Mouse (Mus musculus): ENCODE results near the gene Ccdc170. TPM values are rescaled to one million over a fixed set of nuclear protein-coding genes. Genes with fewer than 3 reads are reported as not detected.

Gene Ccdc170
- polyA plus RNA-seq, 1 experiment from 2014 or later = 0.07 TPM

DNA sequence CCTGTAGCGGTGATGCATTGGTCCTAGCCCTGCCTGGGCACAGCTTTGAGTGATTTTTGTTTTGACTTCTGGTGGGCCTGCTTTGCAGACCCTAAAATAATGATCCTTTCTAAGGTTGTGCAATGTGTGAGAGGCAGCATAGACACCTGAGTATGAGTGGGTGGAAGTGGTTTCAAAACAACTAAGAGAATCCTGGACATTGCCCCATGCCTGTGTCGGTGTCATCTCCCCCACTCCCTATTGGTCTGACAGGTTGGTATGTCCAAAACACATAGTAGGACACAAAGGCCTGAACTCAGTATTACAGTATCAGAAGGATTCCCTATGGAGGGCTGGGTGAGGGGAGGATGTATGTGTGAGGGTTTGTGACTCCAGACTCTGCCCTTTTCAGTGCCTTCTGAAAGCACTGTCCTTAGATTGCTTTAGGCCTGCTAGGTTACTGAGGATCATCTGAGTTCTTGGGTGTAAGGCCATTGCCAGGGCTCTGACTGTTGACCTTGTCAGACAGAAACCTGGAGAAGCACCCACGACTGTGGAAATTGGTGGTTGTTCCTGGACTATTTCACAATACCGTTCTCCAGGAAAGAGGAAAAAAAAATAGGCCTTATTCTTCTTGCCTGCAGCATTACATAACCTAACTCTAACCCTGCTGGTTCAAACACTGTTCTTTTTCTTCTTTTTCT, 122.4 kb downstream of the Ccdc170 start:
- Histone ChIP-seq H3K27me3 (replicated peaks) (no peaks in the 10 kb centered on the region), H3K36me3 (no peaks in the 10 kb centered on the region), H3K9me3 (replicated peaks) (no peaks in the 10 kb centered on the region), H3K27ac (no peak overlapping the region), H3K4me3 (no peak overlapping the region), H3K4me1 (no peaks in the 10 kb centered on the region), H3K4me2 (no peak overlapping the region), H3K9ac (no peak overlapping the region)
- ATAC-seq = no peak
- 66% methylated on average over 4 of the region's 4 CpGs for WGBS (ENCODE audit: insufficient replicate concordance)

DNA sequence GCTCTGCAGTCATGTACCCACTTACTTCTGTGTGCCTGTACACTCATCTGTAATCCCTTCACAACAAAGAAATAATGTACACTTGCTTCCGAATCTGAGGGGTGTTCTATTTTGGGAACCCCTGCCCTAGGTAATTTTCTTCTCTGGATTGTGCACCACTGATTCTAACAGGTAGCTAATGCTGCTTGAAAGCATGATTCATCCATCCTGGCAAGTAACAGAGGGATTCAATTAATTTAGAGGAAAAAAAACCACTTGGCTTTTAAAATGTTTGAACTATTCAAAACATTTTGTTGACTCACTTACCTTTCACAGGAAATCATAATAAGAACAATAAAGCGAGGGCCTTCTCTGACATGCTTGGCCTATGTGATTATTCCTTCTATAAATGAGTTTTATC, 127.9 kb downstream of the Ccdc170 start:
- ATAC-seq = no peak
- Histone ChIP-seq H3K36me3 (no peaks in the 10 kb centered on the region), H3K9me3 (replicated peaks) (no peaks in the 10 kb centered on the region), H3K4me2 (no peak overlapping the region), H3K4me1 (no peaks in the 10 kb centered on the region), H3K27ac (no peak overlapping the region), H3K9ac (no peak overlapping the region), H3K4me3 (no peak overlapping the region), H3K27me3 (replicated peaks) (no peaks in the 10 kb centered on the region)
- 53% methylated on average over 2 of the region's 2 CpGs for WGBS (ENCODE audit: insufficient replicate concordance)

DNA sequence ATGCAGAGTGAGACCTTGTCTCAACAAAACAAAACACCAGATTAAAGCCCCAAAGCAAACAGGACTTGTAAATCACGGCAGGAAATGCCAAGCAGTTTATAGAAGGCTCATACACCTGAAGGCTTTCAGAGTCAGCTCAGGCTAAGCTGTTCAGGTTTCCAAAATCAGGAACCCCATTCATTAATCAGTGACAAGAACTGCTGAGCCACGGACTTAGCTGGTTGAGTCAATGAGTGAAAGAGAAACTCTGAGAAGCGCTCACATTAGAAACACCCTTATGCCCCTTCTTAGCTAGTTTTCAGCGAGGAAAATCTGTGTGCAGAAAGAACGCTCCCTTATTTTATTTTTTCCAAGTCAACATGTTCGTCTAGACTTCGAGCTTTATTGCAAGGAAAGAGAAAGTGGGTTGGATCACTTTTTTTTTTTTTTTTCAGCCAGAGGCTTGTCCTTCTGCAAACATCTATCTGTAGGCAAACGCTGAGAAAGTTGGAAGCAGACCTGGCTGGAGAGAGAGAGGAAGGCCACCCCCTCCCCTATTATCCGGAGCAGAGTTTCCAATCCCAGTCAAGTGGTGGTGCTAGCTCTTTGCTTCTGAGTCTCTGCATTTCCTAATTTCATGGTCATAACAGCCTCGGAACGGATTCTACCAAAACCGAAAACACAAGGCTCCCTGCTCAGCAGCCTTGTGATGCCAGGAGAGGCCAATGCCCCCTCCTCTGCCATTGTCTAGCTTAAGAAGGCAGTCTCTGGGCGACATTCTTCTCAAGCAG, 129.3 kb downstream of the Ccdc170 start, which contains the start of gene Esr1:
TSS of gene Esr1 (plus strand) at position 208 of the 770 bp plus-strand sequence.
- Histone ChIP-seq H3K4me2 (peak within 1 kb of the TSS; percentile 58), H3K27me3 (replicated peaks) (no peaks in the 10 kb centered on the region), H3K27ac (no peak within 1 kb of the TSS), H3K4me1 (no peaks in the 10 kb centered on the region), H3K36me3 (no peaks in the 10 kb centered on the region), H3K4me3 (peak within 1 kb of the TSS; percentile 31), H3K9ac (no peak within 1 kb of the TSS), H3K9me3 (replicated peaks) (no peaks in the 10 kb centered on the region)
- no peak for ATAC-seq
- WGBS (ENCODE audit: insufficient replicate concordance) = 39% methylated on average over 13 of the region's 13 CpGs

Other genes starting within 250 kb of the Ccdc170 start
- gene Akap12, start 216.1 kb upstream of the Ccdc170 start, polyA plus RNA-seq (2016; fragmentation: Nextera tagmentation; extraction: Ambion mirVana) = 7.1 and 7.2 TPM in 2 replicates
- 7.4 and 7.5 TPM in 2 replicates for gene Zbtb2, start 94.4 kb upstream of the Ccdc170 start, polyA plus RNA-seq (2016; fragmentation: Nextera tagmentation; extraction: Ambion mirVana)
- 27.7 and 32.7 TPM in 2 replicates for gene Rmnd1, start 50.1 kb upstream of the Ccdc170 start, polyA plus RNA-seq (2016; fragmentation: Nextera tagmentation; extraction: Ambion mirVana)
- gene Armt1, start 50.0 kb upstream of the Ccdc170 start, polyA plus RNA-seq (2016; fragmentation: Nextera tagmentation; extraction: Ambion mirVana) = 23.6 and 23.9 TPM in 2 replicates
- gene Esr1, start 129.1 kb downstream of the Ccdc170 start, polyA plus RNA-seq (2016; fragmentation: Nextera tagmentation; extraction: Ambion mirVana) = 0.01 and 0.10 TPM in 2 replicates